Mouse (Mus musculus) CH12.LX (cell line): ENCODE data around the gene Fgfr2. TPM values are rescaled to one million over a fixed set of nuclear protein-coding genes. Genes with fewer than 3 reads are reported as not detected.

Experiments used
- DNase-seq: peaks from one replicate; pipeline ENCODE4 v3.0.0-alpha.2; 2013; ENCODE audit errors: extremely low read depth
- H3K27ac ChIP-seq: 2 replicates; pipeline ENCODE4 v1.5.1; 2012; ENCODE audit warnings: low read depth, mild to moderate bottlenecking, control low read depth, moderate library complexity; ENCODE audit not compliant: insufficient read depth
- H3K27me3 ChIP-seq: replicated peaks from 2 replicates; pipeline ENCODE3; 2012; ENCODE audit warnings: inconsistent platforms
- H3K36me3 ChIP-seq, 2 experiments: replicated peaks in 1 of 2; 2 replicates each; pipeline versions ENCODE3 to v1.6.1; 2012; ENCODE audit warnings: inconsistent platforms in 1 of 2, low read length in 1 of 2, mild to moderate bottlenecking in 1 of 2, mixed read lengths in 1 of 2, moderate library complexity in 1 of 2; ENCODE audit not compliant: control insufficient read depth in 1 of 2, insufficient read depth in 1 of 2
- H3K4me1 ChIP-seq, 2 experiments: 2 replicates each; pipeline ENCODE4 v1.6.1; 2012; ENCODE audit warnings: inconsistent platforms in 1 of 2, moderate library complexity in 1 of 2; ENCODE audit not compliant: insufficient read depth in 2 of 2, control insufficient read depth in 1 of 2
- H3K4me2 ChIP-seq: 2 replicates; pipeline ENCODE4 v1.6.1; 2012; ENCODE audit warnings: low read depth, mild to moderate bottlenecking, control low read depth; ENCODE audit not compliant: poor library complexity, insufficient read depth, severe bottlenecking
- H3K4me3 ChIP-seq, 3 experiments: fragments of 150-350 bp in 1 of 3; sonication (generic) in 1 of 3; replicated peaks in 1 of 3; 2 replicates each; pipeline versions ENCODE3 to v1.5.1; 2011 to 2012; ENCODE audit warnings: low read depth in 2 of 3, low read length in 2 of 3, mild to moderate bottlenecking in 2 of 3, moderate library complexity in 2 of 3, control low read depth in 1 of 3, improper control_type of control experiment in 1 of 3, inconsistent platforms in 1 of 3, mixed read lengths in 1 of 3; ENCODE audit not compliant: poor library complexity in 1 of 3
- H3K79me2 ChIP-seq: replicated peaks from 2 replicates; pipeline ENCODE4 v1.6.1; 2012; ENCODE audit warnings: mild to moderate bottlenecking, moderate library complexity; ENCODE audit not compliant: control insufficient read depth, poor library complexity, insufficient read depth, severe bottlenecking; ENCODE audit errors: extremely low read depth
- H3K9ac ChIP-seq: 2 replicates; pipeline ENCODE4 v1.6.1; 2012; ENCODE audit warnings: low read depth, mild to moderate bottlenecking, control low read depth, moderate library complexity; ENCODE audit not compliant: insufficient read depth
- H3K9me3 ChIP-seq: replicated peaks from 2 replicates; pipeline ENCODE3; 2012; ENCODE audit warnings: low read length, inconsistent platforms, mixed read lengths
- BHLHE40 ChIP-seq: IDR thresholded peaks from 2 replicates; pipeline ENCODE4 v1.6.1; 2011; ENCODE audit warnings: mild to moderate bottlenecking, low read depth, low read length, improper control_type of control experiment
- CHD2 ChIP-seq: IDR thresholded peaks from 2 replicates; pipeline ENCODE4 v1.6.1; 2011; ENCODE audit warnings: low read length, improper control_type of control experiment
- CTCF ChIP-seq, 2 experiments: IDR thresholded peaks in 1 of 2; conservative IDR thresholded peaks in 1 of 2; 2 replicates each; pipeline ENCODE4 v1.5.1; 2011 to 2012; ENCODE audit warnings: low read depth in 2 of 2, low read length in 2 of 2, improper control_type of control experiment in 1 of 2, inconsistent platforms in 1 of 2, mild to moderate bottlenecking in 1 of 2, moderate library complexity in 1 of 2
- ELF1 ChIP-seq: IDR thresholded peaks from 2 replicates; pipeline ENCODE4 v1.6.1; 2014; ENCODE audit warnings: low read depth, mild to moderate bottlenecking, inconsistent platforms, low read length, improper control_type of control experiment
- EP300 ChIP-seq: IDR thresholded peaks from 2 replicates; pipeline ENCODE4 v1.6.1; 2011; ENCODE audit warnings: low read length, improper control_type of control experiment
- ETS1 ChIP-seq: conservative IDR thresholded peaks from 2 replicates; pipeline ENCODE4 v1.6.1; 2012; ENCODE audit warnings: low read depth, mild to moderate bottlenecking, inconsistent platforms, low read length, improper control_type of control experiment, moderate library complexity
- JUN ChIP-seq: IDR thresholded peaks from 2 replicates; pipeline ENCODE4 v1.6.1; 2011; ENCODE audit warnings: low read depth, mild to moderate bottlenecking, low read length, improper control_type of control experiment, moderate library complexity; ENCODE audit not compliant: insufficient read depth
- MAFK ChIP-seq: IDR thresholded peaks from 2 replicates; pipeline ENCODE4 v1.6.1; 2011; ENCODE audit warnings: low read length, improper control_type of control experiment; ENCODE audit not compliant: insufficient replicate concordance
- MAZ ChIP-seq: IDR thresholded peaks from 2 replicates; pipeline ENCODE4 v1.6.1; 2012; ENCODE audit warnings: low read depth, mild to moderate bottlenecking, inconsistent platforms, low read length, improper control_type of control experiment, moderate library complexity
- MXI1 ChIP-seq: IDR thresholded peaks from 2 replicates; pipeline ENCODE4 v1.6.1; 2011; ENCODE audit warnings: mild to moderate bottlenecking, low read depth, low read length, improper control_type of control experiment
- MYC ChIP-seq: IDR thresholded peaks from 2 replicates; pipeline ENCODE4 v1.6.1; 2011; ENCODE audit warnings: low read depth, mild to moderate bottlenecking, improper control_type of control experiment, low read length
- NELFE ChIP-seq: IDR thresholded peaks from 2 replicates; pipeline ENCODE4 v1.6.1; 2011; ENCODE audit warnings: low read depth, low read length, improper control_type of control experiment
- NRF1 ChIP-seq: IDR thresholded peaks from 2 replicates; pipeline ENCODE4 v1.6.1; 2014; ENCODE audit warnings: low read depth, mild to moderate bottlenecking, inconsistent platforms, low read length, improper control_type of control experiment, moderate library complexity
- PAX5 ChIP-seq: IDR thresholded peaks from 2 replicates; pipeline ENCODE4 v1.6.1; 2012; ENCODE audit warnings: low read length, inconsistent platforms, mixed read lengths
- POLR2A ChIP-seq: IDR thresholded peaks from 2 replicates; pipeline ENCODE4 v1.6.1; 2011; ENCODE audit warnings: low read depth, mild to moderate bottlenecking, improper control_type of control experiment, low read length
- POLR2AphosphoS2 ChIP-seq: IDR thresholded peaks from 2 replicates; pipeline ENCODE4 v1.6.1; 2011; ENCODE audit warnings: low read depth, low read length, improper control_type of control experiment
- RAD21 ChIP-seq: IDR thresholded peaks from 2 replicates; pipeline ENCODE4 v1.6.1; 2011; ENCODE audit warnings: low read depth, mild to moderate bottlenecking, low read length, improper control_type of control experiment, moderate library complexity
- SIN3A ChIP-seq: IDR thresholded peaks from 2 replicates; pipeline ENCODE4 v1.6.1; 2012; ENCODE audit warnings: low read length, improper control_type of control experiment, inconsistent platforms
- SMC3 ChIP-seq: IDR thresholded peaks from 2 replicates; pipeline ENCODE4 v1.6.1; 2011; ENCODE audit warnings: low read depth, low read length, improper control_type of control experiment
- TBP ChIP-seq: conservative IDR thresholded peaks from 2 replicates; pipeline ENCODE4 v1.6.1; 2011; ENCODE audit warnings: low read depth, low read length, improper control_type of control experiment
- TCF12 ChIP-seq: IDR thresholded peaks from 2 replicates; pipeline ENCODE4 v1.6.1; 2014; ENCODE audit warnings: low read depth, mild to moderate bottlenecking, inconsistent platforms, low read length, improper control_type of control experiment
- UBTF ChIP-seq: IDR thresholded peaks from 2 replicates; pipeline ENCODE4 v1.6.1; 2012; ENCODE audit warnings: low read depth, mild to moderate bottlenecking, inconsistent platforms, low read length, improper control_type of control experiment, moderate library complexity
- USF2 ChIP-seq: conservative IDR thresholded peaks from 2 replicates; pipeline ENCODE4 v1.6.1; 2011; ENCODE audit warnings: low read depth, low read length, improper control_type of control experiment
- ZC3H11A ChIP-seq: IDR thresholded peaks from 2 replicates; pipeline ENCODE4 v1.6.1; 2012; ENCODE audit warnings: low read depth, mild to moderate bottlenecking, inconsistent platforms, low read length, improper control_type of control experiment
- ZMIZ1 ChIP-seq: IDR thresholded peaks from 2 replicates; pipeline ENCODE4 v1.6.1; 2012; ENCODE audit warnings: low read depth, mild to moderate bottlenecking, inconsistent platforms, low read length, improper control_type of control experiment
- ZNF384 ChIP-seq: IDR thresholded peaks from 2 replicates; pipeline ENCODE4 v1.6.1; 2012; ENCODE audit warnings: low read depth, low read length, improper control_type of control experiment, inconsistent platforms
- dilution Hi-C: fragments of 300-500 bp; cut with MboI; formaldehyde crosslinking; loops from 2 replicates; pipeline ENCODE4 v1.14.3; 2020; ENCODE audit warnings: low sequenced_read_pairs; ENCODE audit not compliant: extremely low pct_unique_long_range_greater_than_20kb, extremely low pct_ligation_motif_present
- in situ Hi-C: fragments of 300-500 bp; cut with MboI; formaldehyde crosslinking; loops from 3 replicates; pipeline ENCODE4 v1.14.3; 2019; ENCODE audit warnings: low sequenced_read_pairs, low pct_ligation_motif_present, low pct_unique_long_range_greater_than_20kb, mixed read lengths
- polyA plus RNA-seq: library from polyadenylated mRNA; unstranded; fragments of >175 nt; gene quantifications from 2 replicates; pipeline ENCODE4 v1.2.1, GENCODE M21; 2012; ENCODE audit warnings: low read depth; ENCODE audit not compliant: insufficient read length
- total RNA-seq, 2 experiments: library from RNA; depleted of rRNA; stranded (reverse); fragments of 300-350 nt in 1 of 2; fragments of >200 nt in 1 of 2; gene quantifications; 2 replicates each; pipeline ENCODE4 v1.2.3; 2012 to 2014

The Fgfr2 gene
- total and polyA plus RNA-seq, 3 experiments, result not detected

- H3K27me3 ChIP-seq, result peaks cover 10% of the 10 kb centered on the region
- H3K27ac ChIP-seq, result no peak overlapping the region
- H3K4me1 ChIP-seq, result no peaks in the 10 kb centered on the region
- H3K79me2 ChIP-seq, result no peaks in the 10 kb centered on the region
- H3K4me2 ChIP-seq, result no peak overlapping the region
- no peaks in the 10 kb centered on the region for H3K36me3 ChIP-seq
- no peak overlapping the region for H3K4me3 ChIP-seq
- dilution Hi-C loops, result no loop called here
- peaks cover 3% of the 10 kb centered on the region for H3K9me3 ChIP-seq
- H3K9ac ChIP-seq, result no peak overlapping the region
- no peak for TF ChIP-seq MAFK
- no peak for TF ChIP-seq UBTF
- no peak for TF ChIP-seq POLR2AphosphoS2
- no peak for TF ChIP-seq ETS1
- peak; percentile 77 to 81 for TF ChIP-seq CTCF (conservative IDR thresholded peaks at IDR 0.05 in 1 of 2, IDR thresholded peaks at IDR 0.05 in 1 of 2; ENCODE audit: low read depth in 2 of 2, low read length in 2 of 2)
- TF ChIP-seq RAD21, result peak; percentile 77
- no peak for TF ChIP-seq NRF1
- no peak for TF ChIP-seq TCF12
- TF ChIP-seq POLR2A, result no peak
- TF ChIP-seq ELF1, result no peak
- TF ChIP-seq ZMIZ1, result no peak
- no peak for TF ChIP-seq USF2
- no peak for TF ChIP-seq JUN
- TF ChIP-seq PAX5, result no peak
- no peak for TF ChIP-seq MAZ
- no peak for TF ChIP-seq MXI1
- peak; percentile 70 for TF ChIP-seq SMC3
- no peak for TF ChIP-seq ZC3H11A
- TF ChIP-seq NELFE, result no peak
- TF ChIP-seq ZNF384, result no peak
- peak; percentile 25; the same call in 1 of the 2 replicates for TF ChIP-seq BHLHE40
- no peak for TF ChIP-seq CHD2
- no peak for TF ChIP-seq MYC
- TF ChIP-seq EP300, result no peak
- no peak for TF ChIP-seq TBP
- no peak for TF ChIP-seq SIN3A
- TF ChIP-seq, all 38 proteins: peak for 4
- in situ Hi-C loops, result no loop called here
- peak; percentile 40 for DNase-seq
These were observed 224.9 kb downstream of the Fgfr2 start for GRCm38 (mm10) chr7:132898234-132898633.
